Mouse (Mus musculus) ovary, adult 18-20 months (tissue): ENCODE results near the gene Glo1.

ENCODE experiments used
- DNase-seq: peaks from one replicate; pipeline ENCODE4 v3.0.0; 2022; ENCODE audit warnings: low spot score, mixed read lengths

Gene Glo1

GRCm38 (mm10) chr17:30612075-30612859 is 14.4 kb downstream of the Glo1 start:
- DNase-seq = peak; percentile 99

GRCm38 (mm10) chr17:30611221-30612074 is 15.2 kb downstream of the Glo1 start:
- DNase-seq = no peak

- DNase-seq = no peak
Measured at GRCm38 (mm10) chr17:30610739-30611138, 15.9 kb downstream of the Glo1 start.

GRCm38 (mm10) chr17:30609980-30610307 is 16.7 kb downstream of the Glo1 start:
- no peak for DNase-seq

- DNase-seq = no peak
Measured at GRCm38 (mm10) chr17:30609305-30609979, 17.2 kb downstream of the Glo1 start.

GRCm38 (mm10) chr17:30607909-30608495 is 18.7 kb downstream of the Glo1 start:
- no peak for DNase-seq

- no peak for DNase-seq
Measured at GRCm38 (mm10) chr17:30607330-30607729, 19.3 kb downstream of the Glo1 start.

- DNase-seq = no peak
Measured at GRCm38 (mm10) chr17:30606634-30607081, 20.0 kb downstream of the Glo1 start.

- DNase-seq = no peak
Measured at GRCm38 (mm10) chr17:30606206-30606605, 20.5 kb downstream of the Glo1 start.

GRCm38 (mm10) chr17:30605001-30605400 is 21.7 kb downstream of the Glo1 start:
- no peak for DNase-seq

GRCm38 (mm10) chr17:30604296-30604695 is 22.4 kb downstream of the Glo1 start:
- DNase-seq = no peak

- DNase-seq = no peak
Measured at GRCm38 (mm10) chr17:30602175-30602574, 24.5 kb downstream of the Glo1 start.

GRCm38 (mm10) chr17:30598300-30598699 is 28.4 kb downstream of the Glo1 start:
- no peak for DNase-seq

- DNase-seq = no peak
Measured at GRCm38 (mm10) chr17:30597786-30598185, 28.9 kb downstream of the Glo1 start.

- DNase-seq = no peak
Measured at GRCm38 (mm10) chr17:30594846-30595245, 31.8 kb downstream of the Glo1 start.

GRCm38 (mm10) chr17:30594407-30594806 is 32.3 kb downstream of the Glo1 start:
- DNase-seq = no peak

- DNase-seq = no peak
Measured at GRCm38 (mm10) chr17:30590417-30591198, 36.1 kb downstream of the Glo1 start.

GRCm38 (mm10) chr17:30583258-30584001 is 43.2 kb downstream of the Glo1 start:
- DNase-seq = no peak

GRCm38 (mm10) chr17:30582313-30582712 is 44.4 kb downstream of the Glo1 start:
- DNase-seq = no peak

GRCm38 (mm10) chr17:30581201-30581600 is 45.5 kb downstream of the Glo1 start:
- no peak for DNase-seq

- no peak for DNase-seq
Measured at GRCm38 (mm10) chr17:30580781-30581180, 45.9 kb downstream of the Glo1 start.
